Mouse (Mus musculus): ENCODE data around the gene Dlgap4.

DNA sequence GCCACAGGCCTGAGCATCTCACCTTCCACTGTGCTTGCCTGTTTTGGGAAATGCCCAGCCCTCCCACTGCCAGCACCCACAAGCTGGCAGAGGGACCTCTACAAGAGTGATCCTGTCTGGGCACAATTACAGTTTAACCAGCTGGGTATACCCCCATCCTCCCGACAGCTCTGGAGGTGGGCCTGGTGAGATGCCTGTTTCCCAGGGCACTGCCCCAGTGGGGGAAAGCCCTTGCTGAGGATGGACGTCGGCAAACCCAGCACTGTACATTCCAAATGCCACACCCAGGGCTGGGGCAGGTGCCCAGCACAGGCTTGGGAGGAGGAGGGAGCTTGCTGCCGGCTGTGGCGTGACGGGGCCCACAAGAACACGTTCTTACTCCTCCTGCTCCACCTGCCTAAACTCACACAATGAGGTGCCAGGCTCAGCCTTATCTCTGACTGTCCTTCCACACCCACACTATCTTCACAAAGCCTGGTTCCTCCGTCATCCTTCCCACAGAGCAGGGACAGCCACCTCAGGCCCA is 51.6 kb downstream of the Dlgap4 start:
- no peak for TF ChIP-seq GATA1 (IDR thresholded peaks at IDR 0.05; ENCODE audit: borderline replicate concordance, low read length)
- TF ChIP-seq FLI1 (IDR thresholded peaks at IDR 0.05; ENCODE audit: low read length) = no peak
